Mouse (Mus musculus) heart, postnatal 0 days (tissue): ENCODE results near the gene Hvcn1.

Experiments
- CTCF ChIP-seq: IDR thresholded peaks from 2 replicates; pipeline ENCODE4 v1.5.1; 2016; ENCODE audit warnings: antibody characterized with exemption, control low read depth, low read depth
- EP300 ChIP-seq: IDR thresholded peaks from 2 replicates; pipeline ENCODE4 v1.6.1; 2016; ENCODE audit warnings: antibody characterized with exemption, low read depth

DNA sequence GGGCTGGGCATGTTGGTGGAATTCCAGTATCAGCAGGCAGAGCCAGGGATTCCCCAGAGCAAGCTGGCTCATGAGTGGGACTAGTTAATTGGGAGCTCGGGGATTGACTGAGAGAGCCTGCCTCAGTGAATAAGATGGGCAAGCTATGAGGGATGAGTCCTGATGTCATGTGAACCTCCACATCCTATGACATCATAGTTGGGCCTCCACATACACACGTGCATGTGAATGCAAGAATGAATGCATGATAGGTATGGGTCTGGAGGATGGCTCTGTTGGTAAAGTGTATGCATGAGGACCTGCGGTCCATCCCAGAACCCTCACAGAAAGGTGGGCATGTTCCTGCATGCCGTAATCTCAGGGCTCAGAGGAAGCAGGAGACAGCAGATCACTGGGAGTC is 14.5 kb downstream of the Hvcn1 start:
- TF ChIP-seq CTCF (no peak), EP300 (no peak)
